Mouse (Mus musculus): ENCODE measurements around the gene Zfp292. TPM values are rescaled to one million over a fixed set of nuclear protein-coding genes. Genes with fewer than 3 reads are reported as not detected.

Gene Zfp292
- total and polyA plus RNA-seq, 3 experiments = 9.8 to 19.4 (median 16.8) TPM

GRCm38 (mm10) chr4:34883366-34884029 lies 738 bp upstream of the Zfp292 start:
- DNase-seq (ENCODE audit: low read depth, low spot score) = peak; percentile 51
- H3K36me3 ChIP-seq (ENCODE audit: control insufficient read depth in 1 of 2, insufficient read depth in 2 of 2, low read length in 2 of 2) = peaks cover 2 to 23% of the 10 kb centered on the region in 2 experiments; a peak in 3 of 4 replicates
- TF ChIP-seq SIN3A (IDR thresholded peaks at IDR 0.05; ENCODE audit: low read length) (no peak), JUND (IDR thresholded peaks at IDR 0.05; ENCODE audit: low read depth, low read length) (no peak), TCF12 (IDR thresholded peaks at IDR 0.05; ENCODE audit: low read depth, low read length) (no peak), CTCF (IDR thresholded peaks at IDR 0.05 in 2 of 3, conservative IDR thresholded peaks at IDR 0.05 in 1 of 3; ENCODE audit: control insufficient read depth in 1 of 3, insufficient read depth in 1 of 3, low read depth in 2 of 3, low read length in 3 of 3, poor library complexity in 1 of 3, severe bottlenecking in 1 of 3) (no peak), POLR2AphosphoS2 (IDR thresholded peaks at IDR 0.05; ENCODE audit: low read length) (no peak), NRF1 (IDR thresholded peaks at IDR 0.05; ENCODE audit: insufficient read depth, low read depth, low read length, poor library complexity, severe bottlenecking) (no peak), USF1 (IDR thresholded peaks at IDR 0.05; ENCODE audit: low read depth, low read length) (no peak)
- peak overlapping the region; percentile 85 for H3K9ac ChIP-seq (ENCODE audit: control insufficient read depth, low read depth, low read length, poor library complexity, severe bottlenecking)
- peaks cover 47% of the 10 kb centered on the region for H3K79me2 ChIP-seq (ENCODE audit: control insufficient read depth, insufficient read depth, low read length, poor library complexity)
- H3K4me3 ChIP-seq (ENCODE audit: control insufficient read depth in 1 of 2, insufficient read depth in 1 of 2, low read depth in 2 of 2, low read length in 2 of 2) = peak overlapping the region; percentile 58 to 71
- H3K4me1 ChIP-seq (ENCODE audit: control insufficient read depth in 1 of 2, insufficient read depth in 2 of 2, low read length in 2 of 2) = peaks cover 6 to 8% of the 10 kb centered on the region in 2 experiments
- no peaks in the 10 kb centered on the region for H3K27me3 ChIP-seq (ENCODE audit: control insufficient read depth in 1 of 2, insufficient read depth in 2 of 2, low read length in 2 of 2)
- H3K9me3 ChIP-seq (replicated peaks; ENCODE audit: insufficient read depth, low read length) = no peaks in the 10 kb centered on the region
- H3K27ac ChIP-seq (ENCODE audit: control insufficient read depth, low read depth, low read length) = peak overlapping the region; percentile 23

DNA sequence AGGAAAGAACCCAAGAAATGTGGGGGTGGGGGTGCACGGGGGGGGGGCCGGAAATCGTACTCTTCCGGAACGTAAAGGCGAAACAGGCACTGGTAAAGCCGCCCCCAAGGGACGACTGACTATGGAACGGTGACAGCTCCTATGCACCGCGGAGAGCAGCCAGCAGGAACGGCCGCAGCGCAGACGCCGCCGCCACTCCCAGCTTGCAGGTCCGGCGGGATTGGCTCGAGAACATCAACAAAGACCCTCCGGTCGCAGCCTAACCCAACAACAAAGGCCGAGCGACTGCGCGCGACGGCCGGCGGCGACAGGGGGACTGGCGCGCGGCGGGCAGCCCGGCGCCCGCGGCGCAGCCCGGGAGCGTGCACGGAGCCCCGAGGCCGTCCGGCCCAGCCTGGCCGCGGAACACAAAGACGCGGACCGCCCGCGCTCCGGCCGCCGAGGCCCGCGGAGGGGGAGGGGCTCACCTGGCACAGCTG lies 430 bp downstream of the Zfp292 start:
- H3K4me3 ChIP-seq (ENCODE audit: control insufficient read depth in 1 of 2, insufficient read depth in 1 of 2, low read depth in 2 of 2, low read length in 2 of 2) = peak overlapping the region; percentile 71 to 77
- H3K27ac ChIP-seq (ENCODE audit: control insufficient read depth, low read depth, low read length) = peak overlapping the region; percentile 38
- H3K27me3 ChIP-seq (ENCODE audit: control insufficient read depth in 1 of 2, insufficient read depth in 2 of 2, low read length in 2 of 2) = no peaks in the 10 kb centered on the region
- peaks cover 6 to 8% of the 10 kb centered on the region in 2 experiments for H3K4me1 ChIP-seq (ENCODE audit: control insufficient read depth in 1 of 2, insufficient read depth in 2 of 2, low read length in 2 of 2)
- H3K36me3 ChIP-seq (ENCODE audit: control insufficient read depth in 1 of 2, insufficient read depth in 2 of 2, low read length in 2 of 2) = peaks cover 2 to 23% of the 10 kb centered on the region in 2 experiments; a peak in 3 of 4 replicates
- peak overlapping the region; percentile 85 for H3K9ac ChIP-seq (ENCODE audit: control insufficient read depth, low read depth, low read length, poor library complexity, severe bottlenecking)
- H3K9me3 ChIP-seq (replicated peaks; ENCODE audit: insufficient read depth, low read length) = no peaks in the 10 kb centered on the region
- DNase-seq (ENCODE audit: low read depth, low spot score) = peak; percentile 66
- TF ChIP-seq RCOR1 (IDR thresholded peaks at IDR 0.05; ENCODE audit: low read depth, low read length) (no peak), MEF2A (IDR thresholded peaks at IDR 0.05; ENCODE audit: extremely low read depth, insufficient replicate concordance, low read depth, low read length, poor library complexity, severe bottlenecking) (no peak), BHLHE40 (IDR thresholded peaks at IDR 0.05; ENCODE audit: borderline replicate concordance, low read depth, low read length) (no peak), MXI1 (IDR thresholded peaks at IDR 0.05; ENCODE audit: low read depth, low read length) (no peak)
- H3K79me2 ChIP-seq (ENCODE audit: control insufficient read depth, insufficient read depth, low read length, poor library complexity) = peaks cover 56% of the 10 kb centered on the region

- Histone ChIP-seq H3K36me3 (ENCODE audit: control insufficient read depth in 1 of 2, insufficient read depth in 2 of 2, low read length in 2 of 2) (peaks cover 2 to 23% of the 10 kb centered on the region in 2 experiments; a peak in 3 of 4 replicates), H3K79me2 (ENCODE audit: control insufficient read depth, insufficient read depth, low read length, poor library complexity) (peaks cover 58% of the 10 kb centered on the region), H3K27ac (ENCODE audit: control insufficient read depth, low read depth, low read length) (no peak overlapping the region), H3K27me3 (ENCODE audit: control insufficient read depth in 1 of 2, insufficient read depth in 2 of 2, low read length in 2 of 2) (no peaks in the 10 kb centered on the region), H3K9me3 (replicated peaks; ENCODE audit: insufficient read depth, low read length) (no peaks in the 10 kb centered on the region), H3K9ac (ENCODE audit: control insufficient read depth, low read depth, low read length, poor library complexity, severe bottlenecking) (peak overlapping the region; percentile 85), H3K4me1 (ENCODE audit: control insufficient read depth in 1 of 2, insufficient read depth in 2 of 2, low read length in 2 of 2) (peaks cover 6 to 8% of the 10 kb centered on the region in 2 experiments), H3K4me3 (ENCODE audit: control insufficient read depth in 1 of 2, insufficient read depth in 1 of 2, low read depth in 2 of 2, low read length in 2 of 2) (peak overlapping the region; percentile 71 to 77)
- no peak for DNase-seq (ENCODE audit: low read depth, low spot score)
- no peak for TF ChIP-seq MYB (IDR thresholded peaks at IDR 0.05; ENCODE audit: low read depth, low read length)
- TF ChIP-seq SIN3A (IDR thresholded peaks at IDR 0.05; ENCODE audit: low read length) = peak; percentile 38; the same call in 1 of the 2 replicates
These were observed 909 bp downstream of the Zfp292 start for GRCm38 (mm10) chr4:34881851-34882250.
